Mouse (Mus musculus): ENCODE data around the gene Vars. TPM values are rescaled to one million over a fixed set of nuclear protein-coding genes. Genes with fewer than 3 reads are reported as not detected.
A peak's percentile ranks its signal among the peaks of the same experiment; 100 is the strongest.
"Not testable (repeated sequence)": the region's sequence is repeated elsewhere in the genome, so short reads cannot be mapped to it uniquely, and the experiment has no call there.

Gene Vars
- polyA plus RNA-seq, 1 experiment from 2014 or later: 69.1 TPM

GRCm38 (mm10) chr17:34997142-34997483, 3.7 kb upstream of the Vars start:
- no peak overlapping the region for H3K27ac ChIP-seq
- H3K4me1 ChIP-seq (replicated peaks): peaks cover 31% of the 10 kb centered on the region
- H3K4me2 ChIP-seq (replicated peaks): no peak overlapping the region
- H3K9ac ChIP-seq (replicated peaks): no peak overlapping the region
- H3K4me3 ChIP-seq (replicated peaks): no peak overlapping the region
- H3K36me3 ChIP-seq: 0 out of 2 replicates have a peak, but pooled peaks cover 2% of the 10 kb centered on the region
- WGBS: 89% methylated on average over 5 of the region's 5 CpGs
- ATAC-seq: no peak
- H3K9me3 ChIP-seq: no peaks in the 10 kb centered on the region
- H3K27me3 ChIP-seq: no peaks in the 10 kb centered on the region

- H3K9ac ChIP-seq (replicated peaks): no peak overlapping the region
- WGBS: 94% methylated on average over 15 of the region's 15 CpGs
- H3K27ac ChIP-seq: no peak overlapping the region
- H3K4me3 ChIP-seq (replicated peaks): no peak overlapping the region
- no peaks in the 10 kb centered on the region for H3K27me3 ChIP-seq
- H3K9me3 ChIP-seq: no peaks in the 10 kb centered on the region
- 0 out of 2 replicates have a peak, but pooled peaks cover 2% of the 10 kb centered on the region for H3K36me3 ChIP-seq
- H3K4me2 ChIP-seq (replicated peaks): peak overlapping the region; percentile 51
- ATAC-seq: no peak
- peaks cover 46% of the 10 kb centered on the region for H3K4me1 ChIP-seq (replicated peaks)
Measured at GRCm38 (mm10) chr17:34998526-34999430, 2.0 kb upstream of the Vars start.

- peaks cover 46% of the 10 kb centered on the region for H3K4me1 ChIP-seq (replicated peaks)
- H3K9me3 ChIP-seq, H3K27me3 ChIP-seq, ATAC-seq: not testable (repeated sequence)
- H3K4me3 ChIP-seq (replicated peaks): peak overlapping the region; percentile 94
- H3K9ac ChIP-seq (replicated peaks): peak overlapping the region; percentile 97
- H3K4me2 ChIP-seq (replicated peaks): peak overlapping the region; percentile 100
- 26% methylated on average over 30 of the region's 32 CpGs for WGBS
- H3K36me3 ChIP-seq: peaks cover 14% of the 10 kb centered on the region
- peak overlapping the region; percentile 96; the same call in 1 of the 2 replicates for H3K27ac ChIP-seq
Measured at GRCm38 (mm10) chr17:34999871-35000716, 693 bp upstream of the Vars start.

GRCm38 (mm10) chr17:35001452-35002152, 815 bp downstream of the Vars start:
- peak; percentile 41 for ATAC-seq
- Histone ChIP-seq H3K27ac (peak overlapping the region; percentile 96), H3K4me1 (replicated peaks) (peaks cover 43% of the 10 kb centered on the region), H3K4me2 (replicated peaks) (peak overlapping the region; percentile 100), H3K4me3 (replicated peaks) (peak overlapping the region; percentile 94), H3K27me3 (no peaks in the 10 kb centered on the region), H3K9me3 (no peaks in the 10 kb centered on the region), H3K36me3 (peaks cover 25% of the 10 kb centered on the region), H3K9ac (replicated peaks) (peak overlapping the region; percentile 97)
- under 1% methylated on average over 35 of the region's 35 CpGs for WGBS

- peaks cover 31% of the 10 kb centered on the region for H3K36me3 ChIP-seq
- WGBS: 12% methylated on average over 12 of the region's 12 CpGs
- H3K27ac ChIP-seq: no peak overlapping the region
- H3K9me3 ChIP-seq: no peaks in the 10 kb centered on the region
- H3K4me1 ChIP-seq (replicated peaks): peaks cover 40% of the 10 kb centered on the region
- H3K4me3 ChIP-seq (replicated peaks): peak overlapping the region; percentile 94
- ATAC-seq: no peak
- no peaks in the 10 kb centered on the region for H3K27me3 ChIP-seq
- H3K9ac ChIP-seq (replicated peaks): peak overlapping the region; percentile 97
- H3K4me2 ChIP-seq (replicated peaks): peak overlapping the region; percentile 100
Measured at GRCm38 (mm10) chr17:35002153-35002865, 1.5 kb downstream of the Vars start.

- H3K9ac ChIP-seq (replicated peaks): peak overlapping the region; percentile 97; the same call in 1 of the 2 replicates
- H3K9me3 ChIP-seq: no peaks in the 10 kb centered on the region
- 77% methylated on average over 9 of the region's 9 CpGs for WGBS
- H3K4me1 ChIP-seq (replicated peaks): peaks cover 40% of the 10 kb centered on the region
- ATAC-seq: no peak
- no peak overlapping the region for H3K27ac ChIP-seq
- H3K36me3 ChIP-seq: peaks cover 40% of the 10 kb centered on the region
- H3K4me2 ChIP-seq (replicated peaks): peak overlapping the region; percentile 100
- peak overlapping the region; percentile 94 for H3K4me3 ChIP-seq (replicated peaks)
- no peaks in the 10 kb centered on the region for H3K27me3 ChIP-seq
Measured at GRCm38 (mm10) chr17:35003022-35003838, 2.4 kb downstream of the Vars start.

GRCm38 (mm10) chr17:35004075-35004717, 3.4 kb downstream of the Vars start:
- H3K9ac ChIP-seq (replicated peaks): no peak overlapping the region
- H3K27ac ChIP-seq: no peak overlapping the region
- no peaks in the 10 kb centered on the region for H3K9me3 ChIP-seq
- H3K27me3 ChIP-seq: no peaks in the 10 kb centered on the region
- H3K4me3 ChIP-seq (replicated peaks): no peak overlapping the region
- ATAC-seq: no peak
- H3K4me2 ChIP-seq (replicated peaks): no peak overlapping the region
- H3K4me1 ChIP-seq (replicated peaks): peaks cover 33% of the 10 kb centered on the region
- WGBS: 96% methylated on average over 17 of the region's 17 CpGs
- peaks cover 50% of the 10 kb centered on the region for H3K36me3 ChIP-seq

GRCm38 (mm10) chr17:35005158-35005557, 4.4 kb downstream of the Vars start:
- Histone ChIP-seq H3K27ac (no peak overlapping the region), H3K4me2 (replicated peaks) (no peak overlapping the region), H3K27me3 (no peaks in the 10 kb centered on the region), H3K36me3 (peaks cover 58% of the 10 kb centered on the region), H3K4me3 (replicated peaks) (no peak overlapping the region), H3K9me3 (no peaks in the 10 kb centered on the region), H3K4me1 (replicated peaks) (peaks cover 23% of the 10 kb centered on the region), H3K9ac (replicated peaks) (no peak overlapping the region)
- WGBS: 91% methylated on average over 10 of the region's 10 CpGs
- no peak for ATAC-seq

GRCm38 (mm10) chr17:35005902-35006301, 5.1 kb downstream of the Vars start:
- H3K9ac ChIP-seq (replicated peaks); H3K9me3 ChIP-seq; H3K27me3 ChIP-seq; H3K27ac ChIP-seq; H3K4me2 ChIP-seq (replicated peaks); ATAC-seq; H3K4me3 ChIP-seq (replicated peaks): not testable (repeated sequence)
- 100% methylated on average over 4 of the region's 5 CpGs for WGBS
- Histone ChIP-seq H3K4me1 (replicated peaks) (peaks cover 23% of the 10 kb centered on the region), H3K36me3 (peaks cover 66% of the 10 kb centered on the region)

- peaks cover 11% of the 10 kb centered on the region for H3K4me1 ChIP-seq (replicated peaks)
- 96% methylated on average over 7 of the region's 7 CpGs for WGBS
- H3K27me3 ChIP-seq: no peaks in the 10 kb centered on the region
- no peak overlapping the region for H3K27ac ChIP-seq
- H3K9ac ChIP-seq (replicated peaks): no peak overlapping the region
- no peak for ATAC-seq
- peaks cover 81% of the 10 kb centered on the region for H3K36me3 ChIP-seq
- no peak overlapping the region for H3K4me3 ChIP-seq (replicated peaks)
- no peaks in the 10 kb centered on the region for H3K9me3 ChIP-seq
- no peak overlapping the region for H3K4me2 ChIP-seq (replicated peaks)
Measured at GRCm38 (mm10) chr17:35007387-35007991, 6.7 kb downstream of the Vars start.
